In genomic region chr11:11832755-11833084, GRCm38 (mm10) we compare ENCODE assay signal across 8 mouse cellular contexts. TPM values are rescaled to one million over a fixed set of nuclear protein-coding genes. Genes with fewer than 3 reads are reported as not detected.
DNase-seq lines count a peak whose midpoint lies in the region; ATAC-seq and TF ChIP-seq lines count a peak whose summit lies in the region.
"Had no signal": no experiment of that assay in that cellular context is flagged by ENCODE, and none has a peak within 500 bp of the region (broad histone marks: within the 10 kb centered on the region; RNA-seq: fewer than 3 reads in every experiment).

No protein-coding gene starts in this region.

- WGBS in intestine, embryonic 14.5 days: 34% methylated on average over 6 of the region's 6 CpGs
- WGBS in intestine, postnatal 0 days: 47% methylated on average over 6 of the region's 6 CpGs
- 39% methylated on average over 6 of the region's 6 CpGs for WGBS in embryonic facial prominence, embryonic 15.5 days
- WGBS in liver, embryonic 12.5 days (ENCODE audit: insufficient replicate concordance): 39% methylated on average over 6 of the region's 6 CpGs

- H3K36me3 ChIP-seq in intestine, embryonic 14.5 days (ENCODE audit: control insufficient read depth, insufficient read depth, low read length): no peaks in the 10 kb centered on the region
- H3K36me3 ChIP-seq in intestine, postnatal 0 days (ENCODE audit: control insufficient read depth, insufficient read depth): no peaks in the 10 kb centered on the region
- H3K36me3 ChIP-seq in embryonic facial prominence, embryonic 15.5 days: no peaks in the 10 kb centered on the region
- H3K36me3 ChIP-seq in liver, embryonic 12.5 days: no peaks in the 10 kb centered on the region

- DNase-seq in intestine, embryonic 14.5 days (ENCODE audit: low spot score): no peak
- peak; percentile 21 for DNase-seq in R1 (ENCODE audit: low read depth, low spot score)
- DNase-seq in spleen, adult 12 weeks (ENCODE audit: low spot score): no peak

- H3K4me3 ChIP-seq in intestine, embryonic 14.5 days (ENCODE audit: low read depth, low read length): no peak overlapping the region
- H3K4me3 ChIP-seq in intestine, postnatal 0 days (ENCODE audit: low read depth, low read length): no peak overlapping the region
- H3K4me3 ChIP-seq in embryonic facial prominence, embryonic 15.5 days (replicated peaks): no peak overlapping the region
- H3K4me3 ChIP-seq in liver, embryonic 12.5 days: no peak overlapping the region
- H3K4me3 ChIP-seq: megakaryocyte, embryonic 14.5 days had no signal

- TF ChIP-seq CTCF in intestine, postnatal 0 days (IDR thresholded peaks at IDR 0.05; ENCODE audit: low read depth): no peak

- H3K27me3 ChIP-seq in intestine, embryonic 14.5 days (replicated peaks; ENCODE audit: control insufficient read depth, insufficient read depth, low read length): no peaks in the 10 kb centered on the region
- no peaks in the 10 kb centered on the region for H3K27me3 ChIP-seq in intestine, postnatal 0 days (replicated peaks; ENCODE audit: control insufficient read depth, insufficient read depth, low read length)
- no peaks in the 10 kb centered on the region for H3K27me3 ChIP-seq in embryonic facial prominence, embryonic 15.5 days
- H3K27me3 ChIP-seq in liver, embryonic 12.5 days (replicated peaks): peaks cover 45% of the 10 kb centered on the region

- peaks cover 73% of the 10 kb centered on the region for H3K4me1 ChIP-seq in intestine, embryonic 14.5 days (replicated peaks; ENCODE audit: control insufficient read depth, insufficient read depth, low read length)
- H3K4me1 ChIP-seq in intestine, postnatal 0 days (replicated peaks; ENCODE audit: control insufficient read depth, insufficient read depth, low read length): peaks cover 25% of the 10 kb centered on the region
- peaks cover 56% of the 10 kb centered on the region for H3K4me1 ChIP-seq in embryonic facial prominence, embryonic 15.5 days
- peaks cover 90% of the 10 kb centered on the region for H3K4me1 ChIP-seq in liver, embryonic 12.5 days

- H3K9ac ChIP-seq in intestine, embryonic 14.5 days (ENCODE audit: low read length): no peak overlapping the region; the same call in 1 of the 2 replicates
- H3K9ac ChIP-seq in intestine, postnatal 0 days (ENCODE audit: low read depth, low read length): no peak overlapping the region
- H3K9ac ChIP-seq in embryonic facial prominence, embryonic 15.5 days: no peak overlapping the region
- H3K9ac ChIP-seq in liver, embryonic 12.5 days: no peak overlapping the region

- H3K4me2 ChIP-seq in intestine, embryonic 14.5 days (ENCODE audit: low read length): no peak overlapping the region
- H3K4me2 ChIP-seq in intestine, postnatal 0 days (replicated peaks; ENCODE audit: low read depth): no peak overlapping the region
- no peak overlapping the region for H3K4me2 ChIP-seq in embryonic facial prominence, embryonic 15.5 days (replicated peaks)
- H3K4me2 ChIP-seq in liver, embryonic 12.5 days: no peak overlapping the region

- H3K27ac ChIP-seq in intestine, embryonic 14.5 days (ENCODE audit: low read depth): peak overlapping the region; percentile 93
- no peak overlapping the region for H3K27ac ChIP-seq in intestine, postnatal 0 days (ENCODE audit: low read depth, low read length)
- H3K27ac ChIP-seq in embryonic facial prominence, embryonic 15.5 days (replicated peaks): peak overlapping the region; percentile 82
- H3K27ac ChIP-seq in liver, embryonic 12.5 days: peak overlapping the region; percentile 73

- H3K9me3 ChIP-seq in intestine, embryonic 14.5 days (ENCODE audit: control insufficient read depth, low read length): no peaks in the 10 kb centered on the region
- H3K9me3 ChIP-seq in intestine, postnatal 0 days (ENCODE audit: control insufficient read depth): no peaks in the 10 kb centered on the region
- H3K9me3 ChIP-seq in embryonic facial prominence, embryonic 15.5 days (replicated peaks): no peaks in the 10 kb centered on the region
- H3K9me3 ChIP-seq in liver, embryonic 12.5 days (replicated peaks): no peaks in the 10 kb centered on the region

- no peak for ATAC-seq in intestine, embryonic 14.5 days (replicated peaks; ENCODE audit: low FRiP score, low TSS enrichment, low read depth)
- ATAC-seq in intestine, postnatal 0 days: no peak
- no peak for ATAC-seq in embryonic facial prominence, embryonic 15.5 days (ENCODE audit: insufficient number of reproducible peaks, low FRiP score, low TSS enrichment, low read depth)
- ATAC-seq in liver, embryonic 12.5 days: no peak
- no peak for ATAC-seq in granulocyte monocyte progenitor cell, adult 5-6 weeks (replicated peaks; ENCODE audit: poor library complexity, severe bottlenecking)

RNA-seq across cellular contexts. Expression of gene Fignl1, which starts 24.0 kb away (rescaled TPM):
- 61.7 and 63.7 TPM in 2 replicates for polyA plus RNA-seq in intestine, embryonic 14.5 days (2014; fragmentation: Nextera tagmentation; extraction: Ambion mirVana)
- polyA plus RNA-seq in intestine, postnatal 0 days (2015; fragmentation: Nextera tagmentation; extraction: Ambion mirVana): 8.1 and 8.3 TPM in 2 replicates
- polyA plus RNA-seq in embryonic facial prominence, embryonic 15.5 days (2015; fragmentation: Nextera tagmentation; extraction: Ambion mirVana): 43.1 and 45.2 TPM in 2 replicates
- 126 and 130 TPM in 2 replicates for polyA plus RNA-seq in liver, embryonic 12.5 days (2016; fragmentation: Nextera tagmentation; extraction: Ambion mirVana)
- 43.8 and 51.2 TPM in 2 replicates for total RNA-seq in granulocyte monocyte progenitor cell, adult 5-6 weeks (2014; fragmentation: Nextera tagmentation)
- 93.0 and 100 TPM in 2 replicates for total RNA-seq in granulocyte monocyte progenitor cell, adult 5-6 weeks (2017)
